Mouse (Mus musculus) hindbrain, embryonic 16.5 days (tissue): ENCODE measurements around the gene Amfr. TPM values are rescaled to one million over a fixed set of nuclear protein-coding genes. Genes with fewer than 3 reads are reported as not detected.

Experiments
- ATAC-seq: fragments of 200-750 bp; cut with Nextera tagmentation; 2 replicates; pipeline ENCODE4 v1.8.0; 2017; ENCODE audit warnings: moderate TSS enrichment, moderate library complexity
- H3K27ac ChIP-seq: fragments of 300-500 bp; sonication (generic); 2 replicates; pipeline ENCODE4 v1.5.1; 2014; ENCODE audit warnings: low read depth, mild to moderate bottlenecking, control low read depth, low read length, moderate library complexity
- H3K27me3 ChIP-seq: fragments of 300-500 bp; sonication (generic); replicated peaks from 2 replicates; pipeline ENCODE4 v1.6.1; 2014; ENCODE audit warnings: low read length; ENCODE audit not compliant: control insufficient read depth, insufficient read depth
- H3K36me3 ChIP-seq: fragments of 300-500 bp; sonication (generic); 2 replicates; pipeline ENCODE4 v1.6.1; 2014; ENCODE audit warnings: mild to moderate bottlenecking, low read length, moderate library complexity, mixed read lengths; ENCODE audit not compliant: control insufficient read depth, insufficient read depth
- H3K4me1 ChIP-seq: fragments of 300-500 bp; sonication (generic); 2 replicates; pipeline ENCODE4 v1.6.1; 2014; ENCODE audit warnings: low read depth, low read length; ENCODE audit not compliant: control insufficient read depth, insufficient read depth
- H3K4me2 ChIP-seq: fragments of 300-500 bp; sonication (generic); 2 replicates; pipeline ENCODE4 v1.6.1; 2014; ENCODE audit warnings: mild to moderate bottlenecking, low read length, control low read depth, moderate library complexity
- H3K4me3 ChIP-seq: fragments of 300-500 bp; sonication (generic); 2 replicates; pipeline ENCODE4 v1.5.1; 2014; ENCODE audit warnings: mild to moderate bottlenecking, low read length, control low read depth, moderate library complexity
- H3K9ac ChIP-seq: fragments of 300-500 bp; sonication (generic); 2 replicates; pipeline ENCODE4 v1.6.1; 2014; ENCODE audit warnings: low read depth, mild to moderate bottlenecking, control low read depth, low read length, moderate library complexity
- H3K9me3 ChIP-seq: fragments of 300-500 bp; sonication (generic); 2 replicates; pipeline ENCODE4 v1.6.1; 2014; ENCODE audit warnings: mild to moderate bottlenecking, low read length, moderate library complexity; ENCODE audit not compliant: control insufficient read depth
- WGBS: fragments of 180-500 bp; shearing (Covaris S2); extraction: QIAGEN DNeasy Blood & Tissue Kit; methylation state at CpG from one replicate; pipeline ENCODE4 v1.1.7; 2014; 5-methylcytosine and 5-hydroxymethylcytosine counted together
- polyA plus RNA-seq: library from polyadenylated mRNA; unstranded; fragments of >200 nt; fragmentation: Nextera tagmentation; extraction: Ambion mirVana; gene quantifications from 2 replicates; pipeline ENCODE4 v1.2.1, GENCODE M21; 2015

Amfr gene
- polyA plus RNA-seq, 1 experiment from 2014 or later = 57.4 TPM

DNA sequence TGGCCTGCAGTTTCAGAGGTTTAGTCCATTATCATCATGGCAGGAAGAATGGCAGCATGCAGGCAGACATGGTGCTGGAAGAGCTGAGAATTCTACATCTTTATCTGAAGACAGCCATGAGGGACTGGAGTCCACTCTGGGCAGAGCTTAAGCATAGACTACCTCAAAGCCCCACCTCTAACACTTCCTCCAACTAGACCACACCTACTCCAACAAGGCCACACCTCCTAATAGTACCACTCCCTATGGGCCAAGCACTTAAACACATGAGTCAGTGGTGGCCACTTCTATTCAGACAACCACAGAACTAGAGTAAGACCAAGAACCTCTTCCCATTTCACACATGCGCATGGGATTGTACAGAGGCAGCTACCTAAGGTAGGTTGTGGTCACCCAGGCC is 66.2 kb downstream of the Amfr start:
- no peaks in the 10 kb centered on the region for H3K4me1 ChIP-seq
- no peak overlapping the region for H3K4me2 ChIP-seq
- no peaks in the 10 kb centered on the region for H3K27me3 ChIP-seq
- no peaks in the 10 kb centered on the region for H3K9me3 ChIP-seq
- H3K36me3 ChIP-seq = peaks cover 26% of the 10 kb centered on the region
- no peak overlapping the region for H3K4me3 ChIP-seq
- no peak overlapping the region for H3K27ac ChIP-seq
- no peak overlapping the region for H3K9ac ChIP-seq
- no peak for ATAC-seq
- 100% methylated on average over 1 of the region's 1 CpGs for WGBS

DNA sequence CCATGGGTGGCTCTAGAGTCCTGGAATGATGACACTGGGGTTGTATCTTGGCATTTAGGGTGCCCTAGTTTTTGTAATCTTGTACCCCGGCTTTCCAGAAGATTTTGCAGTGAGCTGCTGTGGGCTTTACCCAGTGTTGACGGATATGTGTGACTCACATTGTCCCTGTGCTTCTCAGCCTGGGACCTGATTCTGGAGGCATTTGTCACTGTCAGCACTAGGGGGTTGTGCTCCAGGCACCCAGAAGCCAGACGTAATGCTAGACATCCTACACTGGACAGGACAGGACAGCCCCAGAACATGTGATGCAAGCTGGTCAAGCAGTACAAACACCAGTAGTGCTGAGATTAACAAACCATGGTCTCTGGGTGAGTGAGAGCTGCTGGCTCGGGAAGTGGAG is 66.9 kb downstream of the Amfr start:
- Histone ChIP-seq H3K27ac (no peak overlapping the region), H3K9me3 (no peaks in the 10 kb centered on the region), H3K27me3 (no peaks in the 10 kb centered on the region), H3K4me3 (no peak overlapping the region), H3K36me3 (peaks cover 20% of the 10 kb centered on the region), H3K4me2 (no peak overlapping the region), H3K9ac (no peak overlapping the region), H3K4me1 (no peaks in the 10 kb centered on the region)
- 77% methylated on average over 4 of the region's 4 CpGs for WGBS
- ATAC-seq = 0 out of 2 replicates have a peak, but pooled peaks have one; percentile 7

DNA sequence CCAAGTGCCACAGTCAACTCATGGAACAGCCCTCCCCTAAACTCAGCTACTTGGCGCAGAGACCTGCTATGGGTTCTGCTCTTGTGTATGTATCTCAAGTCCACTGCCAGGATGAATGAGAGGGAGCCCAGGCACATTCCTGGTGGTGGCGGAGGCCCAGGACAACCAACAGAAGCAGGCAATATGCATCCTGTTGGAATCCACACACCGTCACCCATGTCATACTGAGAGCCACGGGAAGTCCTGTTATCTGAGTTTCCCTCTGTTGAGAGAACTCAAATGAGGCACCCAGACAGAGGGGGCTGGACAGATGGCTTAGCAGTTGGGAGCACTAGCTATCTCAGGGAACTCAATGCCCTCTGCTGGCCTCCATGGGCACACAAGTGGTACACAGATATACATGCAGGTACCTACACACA is 71.0 kb downstream of the Amfr start:
- no peaks in the 10 kb centered on the region for H3K27me3 ChIP-seq
- no peaks in the 10 kb centered on the region for H3K4me1 ChIP-seq
- H3K27ac ChIP-seq = no peak overlapping the region; the same call in 1 of the 2 replicates
- WGBS = 71% methylated on average over 4 of the region's 4 CpGs
- H3K4me2 ChIP-seq = no peak overlapping the region
- peaks cover 2% of the 10 kb centered on the region; the same call in 1 of the 2 replicates for H3K36me3 ChIP-seq
- no peak overlapping the region for H3K4me3 ChIP-seq
- H3K9ac ChIP-seq = no peak overlapping the region
- H3K9me3 ChIP-seq = no peaks in the 10 kb centered on the region
- no peak for ATAC-seq

DNA sequence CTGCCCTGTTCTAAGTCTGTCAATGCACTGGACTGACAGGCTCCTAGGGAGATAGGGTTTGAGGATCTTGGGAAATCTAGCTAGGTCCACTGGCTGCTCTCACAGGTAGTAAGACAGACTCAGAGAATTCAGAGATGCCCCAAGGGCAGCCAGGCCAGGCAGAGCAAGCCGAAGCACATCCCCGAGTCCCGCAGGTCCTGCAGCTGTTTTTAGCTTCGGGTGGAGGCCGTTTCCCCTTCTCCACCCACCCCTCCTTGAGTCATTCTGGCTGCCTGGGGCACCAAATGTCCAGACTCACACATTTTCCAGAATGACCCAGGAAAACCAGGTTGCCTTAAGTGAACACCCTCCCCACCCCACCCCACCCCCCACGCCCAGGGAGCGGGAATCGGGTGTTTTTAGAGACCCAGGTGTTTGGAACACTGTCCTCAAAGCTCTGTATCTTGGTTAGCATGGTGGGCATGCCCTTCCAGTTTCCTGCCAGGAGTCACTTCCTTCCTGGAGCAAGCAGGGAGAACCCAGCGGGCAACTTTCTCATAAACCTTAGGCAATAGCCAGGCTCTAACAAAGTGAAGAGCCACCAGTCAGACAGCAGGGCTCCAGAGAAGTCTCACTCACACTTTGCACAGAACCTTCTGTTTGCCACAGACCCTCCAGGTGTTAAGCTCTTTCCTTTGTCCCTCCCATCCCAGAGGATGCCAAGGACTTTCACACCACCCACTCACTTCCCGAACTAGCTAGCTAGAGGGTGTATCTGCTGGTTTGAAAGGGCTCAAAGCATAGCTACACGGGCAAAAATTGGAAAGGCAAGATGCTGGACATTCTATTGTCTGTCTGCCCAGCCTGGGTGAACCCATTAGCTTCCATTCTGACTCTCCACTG is 71.9 kb downstream of the Amfr start:
- 80% methylated on average over 11 of the region's 11 CpGs for WGBS
- H3K36me3 ChIP-seq = no peaks in the 10 kb centered on the region
- ATAC-seq = no peak
- peak overlapping the region; percentile 5; the same call in 1 of the 2 replicates for H3K27ac ChIP-seq
- no peaks in the 10 kb centered on the region for H3K27me3 ChIP-seq
- no peak overlapping the region for H3K4me2 ChIP-seq
- H3K9me3 ChIP-seq = no peaks in the 10 kb centered on the region
- no peak overlapping the region for H3K4me3 ChIP-seq
- no peak overlapping the region for H3K9ac ChIP-seq
- H3K4me1 ChIP-seq = peaks cover under 1% of the 10 kb centered on the region

DNA sequence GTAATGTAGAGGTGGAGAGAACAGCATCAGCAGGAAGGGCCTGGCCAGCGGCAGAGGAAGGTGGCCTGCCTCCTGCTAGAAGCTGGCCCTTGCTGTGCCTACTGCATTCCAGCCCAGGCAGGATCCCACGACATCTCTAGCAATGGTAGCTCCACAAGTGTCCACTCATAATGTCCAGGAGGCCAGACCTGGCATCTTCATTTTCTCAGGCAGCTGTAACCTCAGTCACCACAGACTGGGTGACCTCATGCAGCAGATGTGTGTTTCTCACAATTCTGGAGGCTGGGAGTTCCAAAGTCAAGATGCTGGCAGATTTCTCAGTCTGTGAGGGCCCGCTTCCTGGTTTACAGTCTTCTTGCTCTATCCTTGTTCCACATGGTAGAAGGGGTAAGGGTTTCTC is 74.4 kb downstream of the Amfr start:
- 95% methylated on average over 3 of the region's 3 CpGs for WGBS
- Histone ChIP-seq H3K4me2 (no peak overlapping the region), H3K27me3 (no peaks in the 10 kb centered on the region), H3K4me3 (no peak overlapping the region), H3K27ac (no peak overlapping the region), H3K4me1 (peaks cover 5% of the 10 kb centered on the region), H3K9ac (no peak overlapping the region), H3K36me3 (no peaks in the 10 kb centered on the region), H3K9me3 (no peaks in the 10 kb centered on the region)
- no peak for ATAC-seq

DNA sequence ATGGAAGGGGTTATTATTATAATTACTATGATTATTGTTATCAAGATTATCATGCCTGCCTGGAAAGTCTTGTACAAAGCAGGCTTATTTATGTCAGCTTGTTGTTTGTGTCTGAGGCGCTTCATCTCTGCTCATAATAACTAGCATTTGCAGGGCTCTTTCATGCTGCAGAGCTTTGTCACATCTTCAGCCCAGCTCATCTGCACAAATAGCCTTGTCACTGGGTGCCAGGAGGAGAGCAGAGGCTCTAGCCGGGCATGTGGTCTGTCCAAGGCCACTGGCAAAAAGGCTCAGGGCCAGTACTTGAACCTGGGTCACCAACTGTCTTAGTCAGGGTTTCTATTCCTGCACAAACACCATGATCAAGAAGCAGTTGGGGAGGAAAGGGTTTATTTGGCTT is 79.4 kb downstream of the Amfr start:
- Histone ChIP-seq H3K4me3 (no peak overlapping the region), H3K27me3 (no peaks in the 10 kb centered on the region), H3K36me3 (no peaks in the 10 kb centered on the region), H3K4me2 (no peak overlapping the region), H3K4me1 (peaks cover 5% of the 10 kb centered on the region), H3K9ac (no peak overlapping the region), H3K27ac (no peak overlapping the region), H3K9me3 (no peaks in the 10 kb centered on the region)
- ATAC-seq = no peak
- WGBS = 85% methylated on average over 2 of the region's 2 CpGs

DNA sequence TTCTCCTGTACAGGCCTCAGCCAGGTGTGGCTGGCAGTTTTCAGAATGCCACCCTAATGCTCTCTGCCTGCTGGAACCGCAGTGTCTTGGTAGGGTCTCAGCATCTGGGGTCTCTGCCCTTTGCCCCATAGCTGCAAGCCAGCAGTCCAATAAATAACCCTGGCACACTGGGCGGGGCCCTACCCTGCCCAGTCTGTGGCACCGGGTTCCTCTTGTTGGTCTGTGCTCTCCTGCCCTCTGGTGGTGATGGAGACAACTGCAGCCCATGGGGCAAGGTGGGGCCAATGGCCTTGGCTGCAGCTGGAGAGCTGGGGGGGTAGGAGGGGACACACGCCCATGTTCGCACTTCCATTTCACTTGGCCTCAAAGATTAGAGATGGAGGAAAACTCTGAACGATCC is 79.8 kb downstream of the Amfr start:
- no peak overlapping the region for H3K4me3 ChIP-seq
- peaks cover 5% of the 10 kb centered on the region for H3K4me1 ChIP-seq
- no peak overlapping the region for H3K4me2 ChIP-seq
- H3K27me3 ChIP-seq = no peaks in the 10 kb centered on the region
- ATAC-seq = peak; percentile 46
- no peaks in the 10 kb centered on the region for H3K9me3 ChIP-seq
- H3K9ac ChIP-seq = no peak overlapping the region
- no peak overlapping the region for H3K27ac ChIP-seq
- 32% methylated on average over 6 of the region's 6 CpGs for WGBS
- no peaks in the 10 kb centered on the region for H3K36me3 ChIP-seq

DNA sequence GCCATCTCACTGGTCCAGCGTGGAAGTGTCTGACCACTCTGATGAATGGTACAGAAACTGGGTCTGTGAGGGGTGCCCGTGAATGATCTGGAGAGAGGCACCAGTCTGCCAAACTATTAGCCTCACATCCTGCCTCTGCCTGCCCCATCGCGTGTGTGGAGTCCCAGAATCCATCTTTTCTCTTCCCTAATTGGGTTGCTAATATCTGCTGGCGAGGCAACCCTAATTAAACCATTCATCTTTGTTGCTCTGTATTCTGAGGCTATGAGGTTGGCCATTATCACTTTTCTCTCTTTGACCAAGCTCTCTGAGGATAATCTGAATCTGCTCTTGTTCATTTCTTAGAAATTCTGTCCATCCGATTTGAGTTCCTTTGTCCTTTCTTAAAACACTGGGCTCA is 81.3 kb downstream of the Amfr start:
- 63% methylated on average over 6 of the region's 6 CpGs for WGBS
- Histone ChIP-seq H3K27ac (no peak overlapping the region; the same call in 1 of the 2 replicates), H3K9ac (no peak overlapping the region), H3K4me3 (no peak overlapping the region), H3K4me2 (no peak overlapping the region), H3K4me1 (peaks cover 5% of the 10 kb centered on the region), H3K9me3 (no peaks in the 10 kb centered on the region), H3K36me3 (peaks cover 2% of the 10 kb centered on the region; the same call in 1 of the 2 replicates), H3K27me3 (no peaks in the 10 kb centered on the region)
- no peak for ATAC-seq

DNA sequence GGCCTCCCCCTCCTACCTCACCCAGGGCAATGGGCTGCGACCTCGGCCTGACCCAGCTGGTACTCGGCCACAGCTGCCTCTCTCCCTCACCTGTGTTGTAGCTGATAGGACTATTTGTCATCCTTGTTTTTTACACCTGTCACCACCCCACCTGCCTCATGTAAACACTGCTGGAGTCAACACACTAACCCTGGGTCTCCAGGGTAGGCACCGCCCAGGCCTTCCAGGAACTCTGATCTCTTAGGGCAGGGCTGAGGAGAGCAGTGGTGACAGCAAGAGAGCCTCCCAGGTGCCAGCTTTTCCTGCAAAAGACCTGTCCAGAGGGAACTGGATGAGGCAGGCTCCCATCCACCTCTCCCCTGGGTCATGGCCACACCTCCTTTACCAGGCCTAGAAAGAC is 83.4 kb downstream of the Amfr start:
- no peak overlapping the region for H3K27ac ChIP-seq

More for the DNA sequence above, 83.4 kb downstream of the Amfr start:
- WGBS = 89% methylated on average over 4 of the region's 4 CpGs
- no peak overlapping the region for H3K4me3 ChIP-seq
- H3K4me1 ChIP-seq = peaks cover 6% of the 10 kb centered on the region
- no peaks in the 10 kb centered on the region for H3K27me3 ChIP-seq
- H3K36me3 ChIP-seq = peaks cover 5% of the 10 kb centered on the region; the same call in 1 of the 2 replicates
- H3K4me2 ChIP-seq = no peak overlapping the region
- ATAC-seq = no peak
- H3K9ac ChIP-seq = no peak overlapping the region
- H3K9me3 ChIP-seq = no peaks in the 10 kb centered on the region
